Mouse (Mus musculus) liver, adult 2 months (tissue): ENCODE measurements around the gene Olfr603. TPM values are rescaled to one million over a fixed set of nuclear protein-coding genes. Genes with fewer than 3 reads are reported as not detected.

ENCODE experiments used
- DNase-seq: peaks from one replicate; pipeline ENCODE4 v3.0.0-alpha.2; 2011; ENCODE audit warnings: low read depth, low spot score; ENCODE audit errors: extremely low read depth
- H3K27ac ChIP-seq: fragments of 200-500 bp; replicated peaks from 2 replicates; pipeline ENCODE4 v1.5.1; 2012; ENCODE audit warnings: low read depth, mild to moderate bottlenecking, control low read depth, inconsistent platforms, low read length; ENCODE audit not compliant: insufficient read depth
- H3K27me3 ChIP-seq: fragments of 200-500 bp; 2 replicates; pipeline ENCODE4 v1.6.1; 2012; ENCODE audit warnings: mild to moderate bottlenecking, moderate library complexity, low read length, inconsistent platforms; ENCODE audit not compliant: control insufficient read depth, insufficient read depth
- H3K36me3 ChIP-seq: fragments of 200-500 bp; 2 replicates; pipeline ENCODE4 v1.6.1; 2012; ENCODE audit warnings: low read length, inconsistent platforms; ENCODE audit not compliant: control insufficient read depth, insufficient read depth
- H3K4me1 ChIP-seq: fragments of 200-500 bp; 2 replicates; pipeline ENCODE4 v1.6.1; 2011; ENCODE audit warnings: low read length; ENCODE audit not compliant: control insufficient read depth, insufficient read depth
- H3K4me3 ChIP-seq: fragments of 200-500 bp; 2 replicates; pipeline ENCODE4 v1.5.1; 2011; ENCODE audit warnings: low read depth, mild to moderate bottlenecking, control low read depth, low read length, moderate library complexity; ENCODE audit not compliant: insufficient read depth
- H3K79me2 ChIP-seq: fragments of 200-500 bp; 2 replicates; pipeline ENCODE4 v1.6.1; 2012; ENCODE audit warnings: inconsistent platforms, mild to moderate bottlenecking, low read length, moderate library complexity; ENCODE audit not compliant: control insufficient read depth, insufficient read depth
- H3K9ac ChIP-seq: fragments of 200-500 bp; 2 replicates; pipeline ENCODE4 v1.6.1; 2012; ENCODE audit warnings: low read depth, mild to moderate bottlenecking, control low read depth, inconsistent platforms, low read length
- CTCF ChIP-seq: fragments of 200-500 bp; IDR thresholded peaks from 2 replicates; pipeline ENCODE4 v1.5.1; 2011; ENCODE audit warnings: low read depth, low read length, control low read depth
- POLR2A ChIP-seq: fragments of 200-500 bp; IDR thresholded peaks from 2 replicates; pipeline ENCODE4 v1.6.1; 2011; ENCODE audit warnings: low read length, control low read depth; ENCODE audit not compliant: insufficient read depth; ENCODE audit errors: extremely low read depth
- WGBS: fragments of 180-500 bp; shearing (Covaris S2); methylation state at CpG from one replicate; pipeline ENCODE4 v1.1.7; 2018; 5-methylcytosine and 5-hydroxymethylcytosine counted together
- polyA plus RNA-seq: library from polyadenylated mRNA; depleted of rRNA; stranded (reverse); fragments of >200 nt; gene quantifications from 2 replicates; pipeline ENCODE4 v1.2.3, GENCODE M21; 2012; rRNA removed
- total RNA-seq: library from RNA; depleted of rRNA; stranded (reverse); fragments of >200 nt; gene quantifications from 2 replicates; pipeline ENCODE4 v1.2.3, GENCODE M21; 2014; rRNA removed

Gene Olfr603
- total and polyA plus RNA-seq, 2 experiments = not detected

DNA sequence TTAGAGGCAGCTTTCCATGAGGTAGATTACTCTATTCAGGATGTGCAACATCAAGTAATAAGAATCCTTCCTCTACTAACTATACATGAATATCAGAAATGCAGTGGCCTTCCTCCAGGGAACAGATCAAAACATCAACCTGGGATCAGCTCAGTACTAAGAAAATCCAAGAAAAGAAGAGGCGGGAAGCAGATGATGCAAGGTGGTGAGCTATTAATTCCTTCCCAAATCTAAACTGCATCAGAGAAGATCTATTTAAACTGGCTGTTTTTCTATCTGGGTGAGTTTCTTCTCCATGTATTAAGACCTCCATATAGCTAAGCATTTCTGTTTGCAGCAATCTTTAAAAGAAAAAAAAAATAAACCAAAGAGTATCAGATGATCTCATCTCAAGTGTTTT, 50.4 kb downstream of the Olfr603 start, which contains the start of gene Olfr599:
Gene Olfr599, plus strand, starts transcription at position 301 of the 400 bp plus-strand sequence.
- no peak within 1 kb of the TSS for H3K9ac ChIP-seq
- no peaks in the 10 kb centered on the region for H3K4me1 ChIP-seq
- no peak within 1 kb of the TSS for H3K27ac ChIP-seq
- whole genome bisulfite sequencing = 90% methylated on average over 1 of the region's 1 CpGs
- H3K36me3 ChIP-seq = no peaks in the 10 kb centered on the region
- H3K4me3 ChIP-seq = no peak within 1 kb of the TSS
- no peak for DNase-seq
- TF ChIP-seq CTCF (no peak), POLR2A (no peak)
- no peaks in the 10 kb centered on the region for H3K27me3 ChIP-seq
- H3K79me2 ChIP-seq = no peaks in the 10 kb centered on the region

Other genes starting within 250 kb of the Olfr603 start
- gene Olfr588-ps1, start 245.3 kb downstream of the Olfr603 start, total RNA-seq = not detected in 2 replicates
- gene Olfr588-ps1, start 245.3 kb downstream of the Olfr603 start, polyA plus RNA-seq = not detected in 2 replicates
- gene Olfr589, start 229.8 kb downstream of the Olfr603 start, total RNA-seq = not detected in 2 replicates
- not detected in 2 replicates for gene Olfr589, start 229.8 kb downstream of the Olfr603 start, polyA plus RNA-seq
- not detected in 2 replicates for gene Olfr591, start 207.8 kb downstream of the Olfr603 start, total RNA-seq
- not detected in 2 replicates for gene Olfr591, start 207.8 kb downstream of the Olfr603 start, polyA plus RNA-seq
- gene Olfr592, start 201.4 kb downstream of the Olfr603 start, total RNA-seq = not detected in 2 replicates
- gene Olfr592, start 201.4 kb downstream of the Olfr603 start, polyA plus RNA-seq = not detected in 2 replicates
- gene Olfr593, start 174.3 kb downstream of the Olfr603 start, total RNA-seq = not detected in 2 replicates
- gene Olfr593, start 174.3 kb downstream of the Olfr603 start, polyA plus RNA-seq = not detected in 2 replicates
- not detected in 2 replicates for gene Olfr594, start 169.2 kb downstream of the Olfr603 start, total RNA-seq
- not detected in 2 replicates for gene Olfr594, start 169.2 kb downstream of the Olfr603 start, polyA plus RNA-seq
- not detected in 2 replicates for gene Usp17ld, start 133.7 kb downstream of the Olfr603 start, total RNA-seq
- not detected in 2 replicates for gene Usp17ld, start 133.7 kb downstream of the Olfr603 start, polyA plus RNA-seq
- not detected in 2 replicates for gene Olfr596, start 80.5 kb downstream of the Olfr603 start, total RNA-seq
- not detected in 2 replicates for gene Olfr596, start 80.5 kb downstream of the Olfr603 start, polyA plus RNA-seq
- gene Olfr597, start 69.9 kb downstream of the Olfr603 start, total RNA-seq = not detected in 2 replicates
- not detected in 2 replicates for gene Olfr597, start 69.9 kb downstream of the Olfr603 start, polyA plus RNA-seq
- gene Olfr598, start 62.6 kb downstream of the Olfr603 start, total RNA-seq = not detected in 2 replicates
- gene Olfr598, start 62.6 kb downstream of the Olfr603 start, polyA plus RNA-seq = not detected in 2 replicates
- gene Olfr599, start 50.3 kb downstream of the Olfr603 start, total RNA-seq = not detected in 2 replicates
- not detected in 2 replicates for gene Olfr599, start 50.3 kb downstream of the Olfr603 start, polyA plus RNA-seq
- not detected in 2 replicates for gene Olfr600, start 36.5 kb downstream of the Olfr603 start, total RNA-seq
- gene Olfr600, start 36.5 kb downstream of the Olfr603 start, polyA plus RNA-seq = not detected in 2 replicates
- not detected in 2 replicates for gene Olfr601, start 23.5 kb downstream of the Olfr603 start, total RNA-seq
- gene Olfr601, start 23.5 kb downstream of the Olfr603 start, polyA plus RNA-seq = not detected in 2 replicates
- not detected in 2 replicates for gene Usp17lc, start 28.9 kb upstream of the Olfr603 start, total RNA-seq
- gene Usp17lc, start 28.9 kb upstream of the Olfr603 start, polyA plus RNA-seq = not detected in 2 replicates
- gene Olfr605, start 59.3 kb upstream of the Olfr603 start, total RNA-seq = not detected in 2 replicates
- not detected in 2 replicates for gene Olfr605, start 59.3 kb upstream of the Olfr603 start, polyA plus RNA-seq
- gene Olfr606, start 62.9 kb upstream of the Olfr603 start, total RNA-seq = not detected in 2 replicates
- not detected in 2 replicates for gene Olfr606, start 62.9 kb upstream of the Olfr603 start, polyA plus RNA-seq
- not detected in 2 replicates for gene Olfr607, start 78.0 kb upstream of the Olfr603 start, total RNA-seq
- not detected in 2 replicates for gene Olfr607, start 78.0 kb upstream of the Olfr603 start, polyA plus RNA-seq
- gene Olfr608, start 83.7 kb upstream of the Olfr603 start, total RNA-seq = not detected in 2 replicates
- not detected in 2 replicates for gene Olfr608, start 83.7 kb upstream of the Olfr603 start, polyA plus RNA-seq
- not detected in 2 replicates for gene Olfr609, start 111.9 kb upstream of the Olfr603 start, total RNA-seq
- gene Olfr609, start 111.9 kb upstream of the Olfr603 start, polyA plus RNA-seq = not detected in 2 replicates
- gene Olfr610, start 125.9 kb upstream of the Olfr603 start, total RNA-seq = not detected in 2 replicates
- gene Olfr610, start 125.9 kb upstream of the Olfr603 start, polyA plus RNA-seq = not detected in 2 replicates
- not detected in 2 replicates for gene Olfr611, start 134.7 kb upstream of the Olfr603 start, total RNA-seq
- not detected in 2 replicates for gene Olfr611, start 134.7 kb upstream of the Olfr603 start, polyA plus RNA-seq
- gene Olfr612, start 156.5 kb upstream of the Olfr603 start, total RNA-seq = not detected in 2 replicates
- gene Olfr612, start 156.5 kb upstream of the Olfr603 start, polyA plus RNA-seq = not detected in 2 replicates
- not detected in 2 replicates for gene Olfr613, start 161.9 kb upstream of the Olfr603 start, total RNA-seq
- gene Olfr613, start 161.9 kb upstream of the Olfr603 start, polyA plus RNA-seq = not detected in 2 replicates
- gene Olfr615, start 169.9 kb upstream of the Olfr603 start, total RNA-seq = not detected in 2 replicates
- not detected in 2 replicates for gene Olfr615, start 169.9 kb upstream of the Olfr603 start, polyA plus RNA-seq
- not detected in 2 replicates for gene Olfr616, start 183.0 kb upstream of the Olfr603 start, total RNA-seq
- gene Olfr616, start 183.0 kb upstream of the Olfr603 start, polyA plus RNA-seq = not detected in 2 replicates
- not detected in 2 replicates for gene Olfr617, start 186.9 kb upstream of the Olfr603 start, total RNA-seq
- not detected in 2 replicates for gene Olfr617, start 186.9 kb upstream of the Olfr603 start, polyA plus RNA-seq
- not detected in 2 replicates for gene Olfr618, start 203.9 kb upstream of the Olfr603 start, total RNA-seq
- gene Olfr618, start 203.9 kb upstream of the Olfr603 start, polyA plus RNA-seq = not detected in 2 replicates
- gene Olfr619, start 214.4 kb upstream of the Olfr603 start, total RNA-seq = not detected in 2 replicates
- gene Olfr619, start 214.4 kb upstream of the Olfr603 start, polyA plus RNA-seq = not detected in 2 replicates
- not detected in 2 replicates for gene Olfr620, start 226.4 kb upstream of the Olfr603 start, total RNA-seq
- not detected in 2 replicates for gene Olfr620, start 226.4 kb upstream of the Olfr603 start, polyA plus RNA-seq